Mouse (Mus musculus): Measurements from ENCODE around the gene Cyp2w1. TPM values are rescaled to one million over a fixed set of nuclear protein-coding genes. Genes with fewer than 3 reads are reported as not detected.

Cyp2w1 gene
- polyA plus RNA-seq, 1 experiment: 0.02 TPM

DNA sequence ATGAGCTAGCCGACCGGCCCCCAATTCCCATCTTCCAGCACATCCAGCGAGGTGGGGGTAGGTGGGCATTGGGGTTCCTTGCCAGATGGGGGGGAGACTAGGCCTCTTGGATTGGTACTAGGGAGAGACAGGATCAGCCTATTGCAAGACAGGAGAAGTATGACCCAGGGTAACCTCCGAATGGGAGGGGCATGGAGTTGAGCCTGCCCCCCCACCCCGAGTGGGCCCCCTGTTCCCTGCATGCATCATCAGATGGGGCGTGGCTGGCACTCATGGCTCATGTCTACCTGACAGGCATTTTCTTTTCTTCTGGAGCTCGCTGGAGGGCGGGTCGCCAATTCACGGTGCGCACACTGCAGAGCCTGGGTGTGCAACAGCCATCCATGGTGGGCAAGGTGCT lies 1.5 kb downstream of the Cyp2w1 start:
- peaks cover 2% of the 10 kb centered on the region; the same call in 1 of the 2 replicates for H3K36me3 ChIP-seq (ENCODE audit: control insufficient read depth)
- no peak for TF ChIP-seq TAL1 (IDR thresholded peaks at IDR 0.05; ENCODE audit: low read length)
- no peak for TF ChIP-seq GATA1 (IDR thresholded peaks at IDR 0.05; ENCODE audit: low read length)
- no peaks in the 10 kb centered on the region for H3K27me3 ChIP-seq (ENCODE audit: control insufficient read depth)
- peaks cover 59% of the 10 kb centered on the region for H3K4me1 ChIP-seq (ENCODE audit: control insufficient read depth)
- H3K9me3 ChIP-seq (ENCODE audit: control insufficient read depth, low read length): no peaks in the 10 kb centered on the region
- no peak overlapping the region for H3K4me3 ChIP-seq (replicated peaks)

DNA sequence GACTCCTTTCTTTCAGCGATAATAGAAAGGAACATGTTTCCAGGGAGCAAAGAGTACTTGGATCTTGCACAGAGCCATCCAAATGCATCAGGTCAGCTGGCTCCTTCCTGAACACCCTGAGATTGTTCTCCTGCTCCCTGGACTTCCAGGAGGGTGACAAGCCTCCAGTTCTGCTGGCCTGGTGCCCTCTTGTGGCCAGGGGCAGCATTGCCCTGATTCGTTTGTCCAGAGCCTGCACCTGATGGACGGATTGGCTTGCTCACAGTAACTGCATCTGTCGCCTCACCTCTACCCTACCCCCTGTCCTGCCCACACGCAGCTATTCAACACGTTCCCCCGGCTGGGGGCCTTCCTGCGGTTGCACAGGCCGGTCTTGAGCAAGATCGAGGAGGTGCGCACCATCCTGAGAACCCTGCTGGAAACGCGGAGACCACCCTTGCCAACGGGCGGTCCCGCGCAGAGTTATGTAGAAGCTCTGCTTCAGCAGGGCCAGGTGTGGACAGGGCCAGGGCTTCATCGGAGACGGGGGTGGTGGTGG lies 2.9 kb downstream of the Cyp2w1 start:
- Histone ChIP-seq H3K4me3 (replicated peaks) (no peak overlapping the region), H3K9me3 (ENCODE audit: control insufficient read depth, low read length) (no peaks in the 10 kb centered on the region), H3K36me3 (ENCODE audit: control insufficient read depth) (peaks cover 2% of the 10 kb centered on the region; the same call in 1 of the 2 replicates), H3K27me3 (ENCODE audit: control insufficient read depth) (no peaks in the 10 kb centered on the region), H3K4me1 (ENCODE audit: control insufficient read depth) (peaks cover 46% of the 10 kb centered on the region)
- TF ChIP-seq TAL1 (IDR thresholded peaks at IDR 0.05; ENCODE audit: low read length) (no peak), GATA1 (IDR thresholded peaks at IDR 0.05; ENCODE audit: low read length) (no peak)

- no peak for TF ChIP-seq GATA1 (IDR thresholded peaks at IDR 0.05; ENCODE audit: low read length)
- TF ChIP-seq TAL1 (IDR thresholded peaks at IDR 0.05; ENCODE audit: low read length): no peak
- H3K4me3 ChIP-seq (replicated peaks): no peak overlapping the region
- peaks cover 16% of the 10 kb centered on the region for H3K4me1 ChIP-seq (ENCODE audit: control insufficient read depth)
- no peaks in the 10 kb centered on the region for H3K27me3 ChIP-seq (ENCODE audit: control insufficient read depth)
- H3K9me3 ChIP-seq (ENCODE audit: control insufficient read depth, low read length): no peaks in the 10 kb centered on the region
- peaks cover 14% of the 10 kb centered on the region; the same call in 1 of the 2 replicates for H3K36me3 ChIP-seq (ENCODE audit: control insufficient read depth)
Observed at GRCm38 (mm10) chr5:139358653-139359052, 6.2 kb downstream of the Cyp2w1 start.

DNA sequence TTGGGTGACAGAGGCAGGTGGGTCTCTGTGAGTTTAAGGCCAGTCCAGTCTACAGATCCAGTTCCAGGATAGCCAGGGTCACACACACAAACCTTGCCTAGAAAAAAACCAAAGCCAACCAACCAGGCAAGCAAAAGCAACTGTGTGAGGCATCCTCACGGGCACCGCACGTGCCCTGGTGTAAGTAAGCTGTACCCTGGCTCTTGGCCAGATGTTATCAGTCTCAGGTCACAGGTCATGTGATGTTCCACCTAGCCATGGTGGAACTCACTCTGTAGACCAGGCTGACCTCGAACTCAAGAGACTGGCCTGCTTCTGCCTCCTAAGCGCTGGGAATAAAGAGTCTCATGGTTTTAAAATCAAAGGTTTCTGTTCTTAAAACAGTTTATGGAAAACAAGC lies 6.8 kb downstream of the Cyp2w1 start:
- H3K4me1 ChIP-seq (ENCODE audit: control insufficient read depth): peaks cover 15% of the 10 kb centered on the region
- no peaks in the 10 kb centered on the region for H3K9me3 ChIP-seq (ENCODE audit: control insufficient read depth, low read length)
- H3K36me3 ChIP-seq (ENCODE audit: control insufficient read depth): peaks cover 16% of the 10 kb centered on the region; the same call in 1 of the 2 replicates
- TF ChIP-seq GATA1 (IDR thresholded peaks at IDR 0.05; ENCODE audit: low read length): no peak
- TF ChIP-seq TAL1 (IDR thresholded peaks at IDR 0.05; ENCODE audit: low read length): no peak
- H3K4me3 ChIP-seq (replicated peaks): no peak overlapping the region
- no peaks in the 10 kb centered on the region for H3K27me3 ChIP-seq (ENCODE audit: control insufficient read depth)

GRCm38 (mm10) chr5:139363858-139364257 lies 11.4 kb downstream of the Cyp2w1 start:
- peaks cover 19% of the 10 kb centered on the region for H3K36me3 ChIP-seq (ENCODE audit: control insufficient read depth)
- TF ChIP-seq TAL1 (IDR thresholded peaks at IDR 0.05; ENCODE audit: low read length): no peak
- TF ChIP-seq GATA1 (IDR thresholded peaks at IDR 0.05; ENCODE audit: low read length): no peak
- H3K27me3 ChIP-seq (ENCODE audit: control insufficient read depth): no peaks in the 10 kb centered on the region
- no peak overlapping the region for H3K4me3 ChIP-seq (replicated peaks)
- H3K9me3 ChIP-seq (ENCODE audit: control insufficient read depth, low read length): no peaks in the 10 kb centered on the region
- H3K4me1 ChIP-seq (ENCODE audit: control insufficient read depth): peaks cover 51% of the 10 kb centered on the region

- Histone ChIP-seq H3K4me1 (ENCODE audit: control insufficient read depth) (peaks cover 51% of the 10 kb centered on the region), H3K4me3 (replicated peaks) (no peak overlapping the region), H3K36me3 (ENCODE audit: control insufficient read depth) (peaks cover 21% of the 10 kb centered on the region), H3K9me3 (ENCODE audit: control insufficient read depth, low read length) (no peaks in the 10 kb centered on the region), H3K27me3 (ENCODE audit: control insufficient read depth) (no peaks in the 10 kb centered on the region)
- TF ChIP-seq GATA1 (IDR thresholded peaks at IDR 0.05; ENCODE audit: low read length): no peak
- TF ChIP-seq TAL1 (IDR thresholded peaks at IDR 0.05; ENCODE audit: low read length): no peak
Observed at GRCm38 (mm10) chr5:139364260-139364910, 12.0 kb downstream of the Cyp2w1 start.

DNA sequence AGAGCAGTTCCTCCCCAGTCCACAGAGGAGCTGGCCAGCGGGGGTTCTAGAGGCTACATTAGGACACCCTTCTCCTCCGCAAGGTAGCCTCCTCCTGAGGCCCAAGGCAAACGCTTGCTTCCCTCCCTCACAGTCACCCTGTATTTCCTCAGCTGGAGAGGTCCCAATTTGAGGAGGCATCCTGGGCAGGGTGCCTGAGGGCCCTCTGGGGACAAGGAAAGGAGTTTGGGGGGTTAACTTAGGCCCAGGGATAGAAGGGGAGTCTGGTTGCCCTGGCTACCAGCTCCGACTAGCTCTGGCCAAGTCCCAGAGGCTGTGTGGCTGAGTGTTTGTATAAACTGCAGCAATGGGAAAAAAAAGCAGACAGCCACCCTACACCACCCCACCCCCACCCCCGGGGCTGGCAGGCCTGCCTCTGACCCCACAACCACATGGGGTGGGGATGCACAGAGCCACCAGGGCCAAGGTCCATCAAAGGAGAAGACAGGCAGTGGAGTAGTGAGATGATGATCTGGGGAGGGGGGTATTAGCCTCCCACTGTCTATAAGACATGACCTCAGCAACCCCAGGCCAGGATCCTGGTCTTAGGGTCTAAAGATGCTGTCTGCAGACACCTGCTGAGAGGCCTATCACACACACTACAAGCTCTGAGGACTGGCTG lies 12.6 kb downstream of the Cyp2w1 start:
- TF ChIP-seq TAL1 (IDR thresholded peaks at IDR 0.05; ENCODE audit: low read length) (no peak), GATA1 (IDR thresholded peaks at IDR 0.05; ENCODE audit: low read length) (no peak)
- Histone ChIP-seq H3K36me3 (ENCODE audit: control insufficient read depth) (peaks cover 27% of the 10 kb centered on the region), H3K4me1 (ENCODE audit: control insufficient read depth) (peaks cover 58% of the 10 kb centered on the region), H3K27me3 (ENCODE audit: control insufficient read depth) (no peaks in the 10 kb centered on the region), H3K4me3 (replicated peaks) (no peak overlapping the region), H3K9me3 (ENCODE audit: control insufficient read depth, low read length) (no peaks in the 10 kb centered on the region)

GRCm38 (mm10) chr5:139365827-139366226 lies 13.4 kb downstream of the Cyp2w1 start:
- TF ChIP-seq GATA1 (IDR thresholded peaks at IDR 0.05; ENCODE audit: low read length) (no peak), TAL1 (IDR thresholded peaks at IDR 0.05; ENCODE audit: low read length) (no peak)
- Histone ChIP-seq H3K36me3 (ENCODE audit: control insufficient read depth) (peaks cover 27% of the 10 kb centered on the region), H3K27me3 (ENCODE audit: control insufficient read depth) (no peaks in the 10 kb centered on the region), H3K4me3 (replicated peaks) (no peak overlapping the region), H3K4me1 (ENCODE audit: control insufficient read depth) (peaks cover 66% of the 10 kb centered on the region), H3K9me3 (ENCODE audit: control insufficient read depth, low read length) (no peaks in the 10 kb centered on the region)

DNA sequence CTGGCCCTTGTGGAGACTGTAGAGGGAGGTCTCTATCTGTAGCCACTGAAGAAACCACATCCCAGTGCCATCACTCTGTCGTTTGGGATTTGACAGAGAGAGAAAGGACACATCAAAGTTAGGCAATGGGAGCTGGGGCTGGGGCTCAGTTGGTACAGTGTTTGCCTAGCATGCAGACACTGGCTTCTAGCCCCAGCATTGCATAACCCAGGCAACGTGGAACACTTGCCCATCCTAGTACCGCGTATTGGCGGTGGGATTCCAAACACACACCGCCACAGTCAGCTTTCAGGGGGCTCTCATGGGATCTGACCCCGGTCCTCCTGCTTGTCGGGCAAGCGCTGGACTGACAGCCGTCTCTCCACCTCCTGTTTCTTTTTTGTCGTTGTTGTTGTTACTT lies 14.1 kb downstream of the Cyp2w1 start:
- peaks cover 72% of the 10 kb centered on the region for H3K4me1 ChIP-seq (ENCODE audit: control insufficient read depth)
- TF ChIP-seq GATA1 (IDR thresholded peaks at IDR 0.05; ENCODE audit: low read length) (no peak), TAL1 (IDR thresholded peaks at IDR 0.05; ENCODE audit: low read length) (no peak)
- H3K4me3 ChIP-seq (replicated peaks): no peak overlapping the region
- peaks cover 24% of the 10 kb centered on the region for H3K36me3 ChIP-seq (ENCODE audit: control insufficient read depth)
- no peaks in the 10 kb centered on the region for H3K9me3 ChIP-seq (ENCODE audit: control insufficient read depth, low read length)
- no peaks in the 10 kb centered on the region for H3K27me3 ChIP-seq (ENCODE audit: control insufficient read depth)

All from erythroblast, embryonic 14.5 days (primary cell).